Comparison of ENCODE assay signal across 29 mouse cellular contexts in genomic region chr11:94774887-94775497, GRCm38 (mm10). TPM values are rescaled to one million over a fixed set of nuclear protein-coding genes. Genes with fewer than 3 reads are reported as not detected.
DNase-seq lines count a peak whose midpoint lies in the region; ATAC-seq and TF ChIP-seq lines count a peak whose summit lies in the region.
"Had no signal": no experiment of that assay in that cellular context is flagged by ENCODE, and none has a peak within 500 bp of the region (broad histone marks: within the 10 kb centered on the region; RNA-seq: fewer than 3 reads in every experiment).

No protein-coding gene starts in this region.

- H3K27ac ChIP-seq in intestine, embryonic 14.5 days (ENCODE audit: low read depth) = no peak overlapping the region
- peak overlapping the region; percentile 89 for H3K27ac ChIP-seq in intestine, embryonic 16.5 days (ENCODE audit: low read length)
- peak overlapping the region; percentile 81 for H3K27ac ChIP-seq in small intestine, adult 2 months (ENCODE audit: insufficient read depth, low read depth, low read length)
- H3K27ac ChIP-seq in stomach, embryonic 16.5 days (ENCODE audit: low read length) = peak overlapping the region; percentile 33; the same call in 1 of the 2 replicates
- no peak overlapping the region for H3K27ac ChIP-seq in forebrain, postnatal 0 days (ENCODE audit: low read depth, low read length)
- no peak overlapping the region for H3K27ac ChIP-seq in limb, embryonic 10.5 days
- H3K27ac ChIP-seq: embryonic facial prominence, embryonic 10.5 days; embryonic facial prominence, embryonic 12.5 days; forebrain, embryonic 13.5 days; forebrain, embryonic 15.5 days had no signal

- 73% methylated on average over 5 of the region's 5 CpGs for WGBS in intestine, embryonic 14.5 days
- WGBS in intestine, embryonic 16.5 days = 63% methylated on average over 5 of the region's 5 CpGs
- WGBS in small intestine, adult 2 months = 33% methylated on average over 5 of the region's 5 CpGs
- 72% methylated on average over 5 of the region's 5 CpGs for WGBS in stomach, embryonic 16.5 days
- WGBS in forebrain, postnatal 0 days = 87% methylated on average over 5 of the region's 5 CpGs
- 91% methylated on average over 5 of the region's 5 CpGs for WGBS in limb, embryonic 10.5 days

- no peak for TF ChIP-seq CTCF in small intestine, adult 2 months (IDR thresholded peaks at IDR 0.05; ENCODE audit: extremely low read depth, insufficient read length, insufficient replicate concordance, low read depth, low read length)
- no peak for TF ChIP-seq CTCF in forebrain, postnatal 0 days (IDR thresholded peaks at IDR 0.05; ENCODE audit: low read depth)

- peak; percentile 72 for ATAC-seq in intestine, embryonic 14.5 days (replicated peaks; ENCODE audit: low FRiP score, low TSS enrichment, low read depth)
- peak; percentile 89 for ATAC-seq in intestine, embryonic 16.5 days
- peak; percentile 49; the same call in 1 of the 2 replicates for ATAC-seq in stomach, embryonic 16.5 days (ENCODE audit: insufficient read depth, low FRiP score)
- ATAC-seq in forebrain, postnatal 0 days = no peak
- ATAC-seq: activated CD4-positive, CD25-positive, alpha-beta regulatory T cell, adult 4 months; CD4-positive, CD25-positive, alpha-beta regulatory T cell, adult 4 months; forebrain, embryonic 13.5 days; forebrain, embryonic 15.5 days; Patski had no signal

- H3K4me3 ChIP-seq in intestine, embryonic 14.5 days (ENCODE audit: low read depth, low read length) = no peak overlapping the region
- H3K4me3 ChIP-seq in intestine, embryonic 16.5 days (ENCODE audit: low read length) = no peak overlapping the region
- no peak overlapping the region for H3K4me3 ChIP-seq in small intestine, adult 2 months (ENCODE audit: low read depth, low read length)
- H3K4me3 ChIP-seq in stomach, embryonic 16.5 days (replicated peaks; ENCODE audit: low read length) = no peak overlapping the region
- no peak overlapping the region for H3K4me3 ChIP-seq in forebrain, postnatal 0 days (ENCODE audit: low read depth, low read length)
- no peak overlapping the region for H3K4me3 ChIP-seq in limb, embryonic 10.5 days
- H3K4me3 ChIP-seq: embryonic facial prominence, embryonic 10.5 days; embryonic facial prominence, embryonic 12.5 days; forebrain, embryonic 13.5 days; forebrain, embryonic 15.5 days had no signal

- TF ChIP-seq POLR2A in small intestine, adult 2 months (IDR thresholded peaks at IDR 0.05; ENCODE audit: low read depth, low read length) = no peak

- H3K4me1 ChIP-seq in intestine, embryonic 14.5 days (replicated peaks; ENCODE audit: control insufficient read depth, insufficient read depth, low read length) = no peaks in the 10 kb centered on the region
- H3K4me1 ChIP-seq in intestine, embryonic 16.5 days (ENCODE audit: control insufficient read depth, insufficient read depth, low read length) = peaks cover 11% of the 10 kb centered on the region
- H3K4me1 ChIP-seq in small intestine, adult 2 months (ENCODE audit: control insufficient read depth, insufficient read depth, insufficient read length, low read length) = peaks cover 25% of the 10 kb centered on the region; the same call in 1 of the 2 replicates
- H3K4me1 ChIP-seq in stomach, embryonic 16.5 days (ENCODE audit: control insufficient read depth, insufficient read depth, low read length) = no peaks in the 10 kb centered on the region
- H3K4me1 ChIP-seq in forebrain, postnatal 0 days (ENCODE audit: insufficient read depth) = no peaks in the 10 kb centered on the region
- H3K4me1 ChIP-seq in limb, embryonic 10.5 days = no peaks in the 10 kb centered on the region; the same call in 1 of the 2 replicates
- H3K4me1 ChIP-seq: embryonic facial prominence, embryonic 10.5 days; embryonic facial prominence, embryonic 12.5 days; forebrain, embryonic 13.5 days; forebrain, embryonic 15.5 days had no signal

- H3K9ac ChIP-seq in intestine, embryonic 14.5 days (ENCODE audit: low read length) = no peak overlapping the region
- H3K9ac ChIP-seq in intestine, embryonic 16.5 days (ENCODE audit: low read depth, low read length) = no peak overlapping the region
- H3K9ac ChIP-seq in stomach, embryonic 16.5 days (ENCODE audit: low read length) = no peak overlapping the region
- no peak overlapping the region for H3K9ac ChIP-seq in forebrain, postnatal 0 days
- H3K9ac ChIP-seq: embryonic facial prominence, embryonic 12.5 days; forebrain, embryonic 13.5 days; forebrain, embryonic 15.5 days had no signal

- no peaks in the 10 kb centered on the region for H3K9me3 ChIP-seq in intestine, embryonic 14.5 days (ENCODE audit: control insufficient read depth, low read length)
- no peaks in the 10 kb centered on the region for H3K9me3 ChIP-seq in intestine, embryonic 16.5 days (ENCODE audit: control insufficient read depth, low read length)
- no peaks in the 10 kb centered on the region for H3K9me3 ChIP-seq in stomach, embryonic 16.5 days (replicated peaks; ENCODE audit: control insufficient read depth, low read length)
- no peaks in the 10 kb centered on the region for H3K9me3 ChIP-seq in forebrain, postnatal 0 days (ENCODE audit: low read length)
- no peaks in the 10 kb centered on the region for H3K9me3 ChIP-seq in limb, embryonic 10.5 days (replicated peaks)
- H3K9me3 ChIP-seq: embryonic facial prominence, embryonic 10.5 days; embryonic facial prominence, embryonic 12.5 days; forebrain, embryonic 13.5 days; forebrain, embryonic 15.5 days; G1E had no signal

- H3K36me3 ChIP-seq in intestine, embryonic 14.5 days (ENCODE audit: control insufficient read depth, insufficient read depth, low read length) = no peaks in the 10 kb centered on the region
- no peaks in the 10 kb centered on the region for H3K36me3 ChIP-seq in intestine, embryonic 16.5 days (ENCODE audit: control insufficient read depth, insufficient read depth, low read length)
- no peaks in the 10 kb centered on the region for H3K36me3 ChIP-seq in small intestine, adult 2 months (ENCODE audit: control insufficient read depth, insufficient read depth, low read length)
- H3K36me3 ChIP-seq in stomach, embryonic 16.5 days (ENCODE audit: control insufficient read depth, insufficient read depth, low read length) = no peaks in the 10 kb centered on the region
- no peaks in the 10 kb centered on the region for H3K36me3 ChIP-seq in forebrain, postnatal 0 days (ENCODE audit: insufficient read depth)
- no peaks in the 10 kb centered on the region for H3K36me3 ChIP-seq in limb, embryonic 10.5 days
- H3K36me3 ChIP-seq: embryonic facial prominence, embryonic 10.5 days; embryonic facial prominence, embryonic 12.5 days; forebrain, embryonic 15.5 days; G1E had no signal

- H3K27me3 ChIP-seq in intestine, embryonic 14.5 days (replicated peaks; ENCODE audit: control insufficient read depth, insufficient read depth, low read length) = no peaks in the 10 kb centered on the region
- H3K27me3 ChIP-seq in intestine, embryonic 16.5 days (replicated peaks; ENCODE audit: control insufficient read depth, insufficient read depth, low read length) = no peaks in the 10 kb centered on the region
- no peaks in the 10 kb centered on the region for H3K27me3 ChIP-seq in small intestine, adult 2 months (ENCODE audit: control insufficient read depth, insufficient read depth, low read length)
- H3K27me3 ChIP-seq in stomach, embryonic 16.5 days (ENCODE audit: control insufficient read depth, insufficient read depth, low read length) = no peaks in the 10 kb centered on the region
- H3K27me3 ChIP-seq in forebrain, postnatal 0 days (ENCODE audit: insufficient read depth, low read length) = no peaks in the 10 kb centered on the region
- H3K27me3 ChIP-seq in limb, embryonic 10.5 days (ENCODE audit: low read depth, poor library complexity, severe bottlenecking) = no peaks in the 10 kb centered on the region
- H3K27me3 ChIP-seq: embryonic facial prominence, embryonic 12.5 days; forebrain, embryonic 13.5 days; forebrain, embryonic 15.5 days had no signal

- peak; percentile 56 for DNase-seq in intestine, embryonic 14.5 days (ENCODE audit: low spot score)
- no peak for DNase-seq in spleen, postnatal 36 days (ENCODE audit: low spot score in 2 of 2)
- DNase-seq in forebrain, postnatal 0 days = no peak
- no peak for DNase-seq in limb, embryonic 10.5 days (ENCODE audit: low spot score)
- DNase-seq in lung, postnatal 10 days = no peak
- DNase-seq: adrenal gland, adult 8-10 months; adrenal gland, postnatal 14 days; adrenal gland, postnatal 36 days; B cell, adult 2 months; cerebellum, adult 11-12 months; cerebellum, adult 9-10 months; cerebellum, postnatal 10 days; cerebellum, postnatal 25 days had no signal

- H3K4me2 ChIP-seq in intestine, embryonic 14.5 days (ENCODE audit: low read length) = no peak overlapping the region
- no peak overlapping the region for H3K4me2 ChIP-seq in intestine, embryonic 16.5 days (ENCODE audit: low read depth, low read length)
- H3K4me2 ChIP-seq in stomach, embryonic 16.5 days (ENCODE audit: low read depth, low read length) = no peak overlapping the region
- H3K4me2 ChIP-seq in forebrain, postnatal 0 days (ENCODE audit: low read depth) = no peak overlapping the region
- H3K4me2 ChIP-seq: embryonic facial prominence, embryonic 12.5 days; forebrain, embryonic 13.5 days; forebrain, embryonic 15.5 days had no signal

RNA-seq across cellular contexts. Expression of gene Tmem92, which starts 7.5 kb away (rescaled TPM):
- polyA plus RNA-seq in intestine, embryonic 14.5 days (2014; fragmentation: Nextera tagmentation; extraction: Ambion mirVana) = not detected in 2 replicates
- polyA plus RNA-seq in intestine, embryonic 16.5 days (2015; fragmentation: Nextera tagmentation; extraction: Ambion mirVana) = 0.11 TPM in 1 of 2 replicates, not detected in the other
- polyA plus RNA-seq in small intestine, adult 2 months (2012; rRNA removed) = 0.10 TPM in 1 of 2 replicates, not detected in the other
- polyA plus RNA-seq in stomach, embryonic 16.5 days (2015; fragmentation: Nextera tagmentation; extraction: Ambion mirVana) = not detected in 2 replicates
- total RNA-seq in forebrain, postnatal 0 days (2014; rRNA removed) = not detected in 2 replicates
- 0.07 TPM in 1 of 2 replicates, not detected in the other for polyA plus RNA-seq in forebrain, postnatal 0 days (2015; fragmentation: Nextera tagmentation; extraction: Ambion mirVana)
- polyA plus RNA-seq in limb, embryonic 10.5 days (2016; fragmentation: Nextera tagmentation; extraction: Ambion mirVana) = not detected in 2 replicates
- total RNA-seq: adrenal gland, adult 18-20 months; adrenal gland, adult 8-10 months; adrenal gland, postnatal 14 days; adrenal gland, postnatal 36 days; CH12.LX had no signal
- polyA plus RNA-seq: activated CD4-positive, CD25-positive, alpha-beta regulatory T cell, adult 4 months; CD4-positive, CD25-positive, alpha-beta regulatory T cell, adult 4 months; cortical plate, adult 2 months; embryonic facial prominence, embryonic 10.5 days; embryonic facial prominence, embryonic 12.5 days; embryonic facial prominence, embryonic 14.5 days; forebrain, embryonic 11.5 days; forebrain, embryonic 13.5 days; G1E; Patski had no signal

RNA-seq across cellular contexts. Expression of gene Cdc34b, which starts 33.4 kb away (rescaled TPM):
- 0.20 TPM in 1 of 2 replicates, not detected in the other for polyA plus RNA-seq in intestine, embryonic 14.5 days (2014; fragmentation: Nextera tagmentation; extraction: Ambion mirVana)
- polyA plus RNA-seq in intestine, embryonic 16.5 days (2015; fragmentation: Nextera tagmentation; extraction: Ambion mirVana) = not detected in 2 replicates
- polyA plus RNA-seq in small intestine, adult 2 months (2012; rRNA removed) = 0.13 TPM in 1 of 2 replicates, not detected in the other
- polyA plus RNA-seq in stomach, embryonic 16.5 days (2015; fragmentation: Nextera tagmentation; extraction: Ambion mirVana) = 0.18 and 0.39 TPM in 2 replicates
- total RNA-seq in forebrain, postnatal 0 days (2014; rRNA removed) = 0.23 TPM in 1 of 2 replicates, not detected in the other
- not detected in 2 replicates for polyA plus RNA-seq in forebrain, postnatal 0 days (2015; fragmentation: Nextera tagmentation; extraction: Ambion mirVana)
- 0.16 and 0.20 TPM in 2 replicates for polyA plus RNA-seq in limb, embryonic 10.5 days (2016; fragmentation: Nextera tagmentation; extraction: Ambion mirVana)
- total RNA-seq: adrenal gland, postnatal 14 days had no signal
- polyA plus RNA-seq: activated CD4-positive, CD25-positive, alpha-beta regulatory T cell, adult 4 months; CD4-positive, CD25-positive, alpha-beta regulatory T cell, adult 4 months; forebrain, embryonic 11.5 days; forebrain, embryonic 13.5 days; forebrain, embryonic 15.5 days; G1E had no signal

Comparison
In these comparisons a context has a peak if more than half of its experiments do, and no peak if none do; other contexts are left out.
1. H3K27ac ChIP-seq: peak in intestine, embryonic 16.5 days (single experiment), small intestine, adult 2 months (single experiment) and stomach, embryonic 16.5 days (single experiment); none in intestine, embryonic 14.5 days (single experiment), forebrain, postnatal 0 days (single experiment) and limb, embryonic 10.5 days (single experiment).